Mouse (Mus musculus) forebrain, embryonic 14.5 days (tissue): ENCODE measurements at regions not wholly inside any gene's neighbourhood (a gene's known extent, or its start where the extent isn't known, plus 50 kb on each side); places are given as distances from the start of the nearest gene placed in this dataset.

ENCODE experiments used
- ATAC-seq: fragments of 200-750 bp; cut with Nextera tagmentation; 2 replicates; pipeline ENCODE4 v1.8.0; 2017; ENCODE audit warnings: mild to moderate bottlenecking, moderate library complexity
- DNase-seq: peaks from one replicate; pipeline ENCODE4 v3.0.0-alpha.2; 2015; ENCODE audit warnings: low spot score
- H3K27ac ChIP-seq: fragments of 300-500 bp; sonication (generic); 2 replicates; pipeline ENCODE4 v1.5.1; 2014; ENCODE audit warnings: low read depth, mild to moderate bottlenecking, control low read depth, low read length, moderate library complexity
- H3K27me3 ChIP-seq: fragments of 300-500 bp; sonication (generic); replicated peaks from 2 replicates; pipeline ENCODE4 v1.6.1; 2014; ENCODE audit warnings: low read length, control low read depth, mixed read lengths; ENCODE audit not compliant: control insufficient read depth, insufficient read depth
- H3K36me3 ChIP-seq: fragments of 300-500 bp; sonication (generic); 2 replicates; pipeline ENCODE4 v1.6.1; 2014; ENCODE audit warnings: low read length, control low read depth; ENCODE audit not compliant: control insufficient read depth, insufficient read depth
- H3K4me1 ChIP-seq: fragments of 300-500 bp; sonication (generic); 2 replicates; pipeline ENCODE4 v1.6.1; 2014; ENCODE audit warnings: antibody characterized with exemption, low read length, control low read depth; ENCODE audit not compliant: control insufficient read depth, insufficient read depth
- H3K4me2 ChIP-seq: fragments of 300-500 bp; sonication (generic); 2 replicates; pipeline ENCODE4 v1.6.1; 2014; ENCODE audit warnings: mild to moderate bottlenecking, control low read depth, low read length
- H3K4me3 ChIP-seq: fragments of 300-500 bp; sonication (generic); 2 replicates; pipeline ENCODE4 v1.5.1; 2014; ENCODE audit warnings: low read depth, low read length, control low read depth
- H3K9ac ChIP-seq: fragments of 300-500 bp; sonication (generic); 2 replicates; pipeline ENCODE4 v1.6.1; 2014; ENCODE audit warnings: mild to moderate bottlenecking, low read length, control low read depth, moderate library complexity
- H3K9me3 ChIP-seq: fragments of 300-500 bp; sonication (generic); replicated peaks from 2 replicates; pipeline ENCODE4 v1.6.1; 2016; ENCODE audit warnings: low read length, control low read depth, mixed read lengths; ENCODE audit not compliant: control insufficient read depth
- WGBS: fragments of 180-500 bp; shearing (Covaris S2); extraction: QIAGEN DNeasy Blood & Tissue Kit; methylation state at CpG from one replicate; pipeline ENCODE4 v1.1.7; 2014; 5-methylcytosine and 5-hydroxymethylcytosine counted together

DNA sequence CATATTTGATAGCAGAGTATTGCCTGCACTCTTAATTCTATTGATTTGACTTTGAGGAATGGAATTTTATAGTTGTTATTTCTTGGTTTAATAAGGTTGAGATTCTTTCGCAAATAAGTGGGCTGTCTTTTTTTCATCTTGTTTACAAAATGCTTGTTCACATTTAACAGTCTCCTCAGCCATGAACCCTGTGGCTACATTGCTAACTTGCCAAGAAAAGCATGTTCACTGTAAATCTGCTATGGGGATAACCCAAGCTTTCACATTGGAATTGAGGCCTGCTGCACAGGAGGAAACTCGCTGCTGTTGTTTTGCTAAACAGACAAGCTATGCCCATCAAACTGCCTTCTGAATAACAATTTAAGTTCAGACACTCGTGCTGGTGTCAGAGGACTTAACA lies 564.6 kb upstream of the Fam92a start:
- H3K36me3 ChIP-seq = no peaks in the 10 kb centered on the region
- DNase-seq (no peak), ATAC-seq (no peak)
- no peaks in the 10 kb centered on the region for H3K9me3 ChIP-seq
- 79% methylated on average over 3 of the region's 3 CpGs for WGBS
- no peak overlapping the region for H3K27ac ChIP-seq
- H3K4me1 ChIP-seq = no peaks in the 10 kb centered on the region
- no peak overlapping the region for H3K9ac ChIP-seq
- no peak overlapping the region for H3K4me3 ChIP-seq
- H3K27me3 ChIP-seq = no peaks in the 10 kb centered on the region
- H3K4me2 ChIP-seq = no peak overlapping the region

DNA sequence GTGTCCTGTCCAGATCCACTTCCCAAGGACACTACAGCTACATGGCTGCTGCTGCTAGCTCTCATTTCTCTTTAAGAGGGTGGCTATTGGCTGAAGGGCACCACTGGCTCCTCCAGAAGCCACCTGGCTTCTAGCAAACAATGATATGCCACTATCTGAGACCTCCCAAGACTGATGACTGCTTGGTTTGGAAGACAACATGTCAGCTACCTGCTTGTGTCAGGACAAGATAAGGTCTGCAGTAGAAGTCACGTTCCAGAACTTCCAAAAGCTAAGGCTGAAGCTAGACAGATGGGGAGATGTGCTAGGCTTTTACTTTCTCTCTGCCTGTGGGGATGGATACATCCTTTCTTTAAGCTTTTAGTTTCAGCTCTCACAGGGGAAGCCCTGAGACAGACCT lies 528.4 kb upstream of the Fam92a start:
- no peak for DNase-seq
- H3K27ac ChIP-seq = no peak overlapping the region
- no peak overlapping the region for H3K9ac ChIP-seq
- no peaks in the 10 kb centered on the region for H3K36me3 ChIP-seq
- no peaks in the 10 kb centered on the region for H3K27me3 ChIP-seq
- H3K4me2 ChIP-seq = no peak overlapping the region
- WGBS = 91% methylated on average over 1 of the region's 1 CpGs
- no peaks in the 10 kb centered on the region for H3K9me3 ChIP-seq
- H3K4me1 ChIP-seq = no peaks in the 10 kb centered on the region
- H3K4me3 ChIP-seq = no peak overlapping the region
- no peak for ATAC-seq

DNA sequence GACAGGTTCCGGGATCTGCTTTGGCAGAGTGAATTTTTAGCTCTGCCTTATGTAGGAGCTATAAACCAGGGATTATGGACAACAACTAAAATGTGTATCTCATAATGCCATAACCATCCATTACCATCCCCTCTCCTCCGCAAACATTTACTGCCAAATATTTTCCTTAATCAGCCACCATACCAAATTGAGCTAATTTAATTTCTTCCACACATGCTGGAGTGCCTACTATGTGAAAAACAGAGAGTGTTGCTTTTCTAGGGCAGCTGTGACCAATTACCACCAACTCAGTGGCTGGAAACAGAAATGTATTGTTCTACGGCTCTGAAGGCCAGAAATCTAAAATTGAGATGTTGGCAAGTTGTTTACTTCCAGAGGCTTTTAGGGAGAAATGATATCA lies 506.0 kb upstream of the Fam92a start:
- Histone ChIP-seq H3K4me1 (no peaks in the 10 kb centered on the region), H3K9me3 (no peaks in the 10 kb centered on the region), H3K4me2 (no peak overlapping the region), H3K9ac (no peak overlapping the region), H3K36me3 (no peaks in the 10 kb centered on the region), H3K27ac (no peak overlapping the region), H3K27me3 (no peaks in the 10 kb centered on the region), H3K4me3 (no peak overlapping the region)
- 81% methylated on average over 3 of the region's 3 CpGs for WGBS
- DNase-seq (no peak), ATAC-seq (no peak)

DNA sequence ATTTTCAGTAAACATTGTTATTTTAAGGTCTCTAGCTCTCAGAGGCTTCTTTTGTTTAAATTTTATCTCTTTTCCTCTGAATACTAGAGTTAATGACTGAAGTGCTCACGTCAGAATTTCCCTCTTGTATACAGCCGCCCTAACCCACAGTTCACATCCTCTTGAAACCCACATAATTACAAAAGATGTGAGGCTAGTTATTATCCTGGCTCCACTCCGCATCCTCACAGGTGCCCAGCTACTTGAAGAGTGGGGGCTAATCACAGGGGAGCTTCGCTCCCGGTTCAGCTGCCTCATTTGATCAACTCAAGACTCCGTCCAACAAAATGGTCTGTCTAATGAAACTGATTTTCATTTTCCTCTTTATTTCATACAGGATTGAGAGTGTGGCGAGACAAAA lies 499.6 kb upstream of the Fam92a start:
- DNase-seq = peak; percentile 45
- no peaks in the 10 kb centered on the region for H3K36me3 ChIP-seq
- no peak overlapping the region for H3K27ac ChIP-seq
- no peaks in the 10 kb centered on the region for H3K9me3 ChIP-seq
- no peak overlapping the region for H3K9ac ChIP-seq
- no peaks in the 10 kb centered on the region for H3K4me1 ChIP-seq
- WGBS = 60% methylated on average over 7 of the region's 7 CpGs
- H3K4me2 ChIP-seq = no peak overlapping the region
- no peak overlapping the region for H3K4me3 ChIP-seq
- H3K27me3 ChIP-seq = no peaks in the 10 kb centered on the region
- peak; percentile 90 for ATAC-seq

DNA sequence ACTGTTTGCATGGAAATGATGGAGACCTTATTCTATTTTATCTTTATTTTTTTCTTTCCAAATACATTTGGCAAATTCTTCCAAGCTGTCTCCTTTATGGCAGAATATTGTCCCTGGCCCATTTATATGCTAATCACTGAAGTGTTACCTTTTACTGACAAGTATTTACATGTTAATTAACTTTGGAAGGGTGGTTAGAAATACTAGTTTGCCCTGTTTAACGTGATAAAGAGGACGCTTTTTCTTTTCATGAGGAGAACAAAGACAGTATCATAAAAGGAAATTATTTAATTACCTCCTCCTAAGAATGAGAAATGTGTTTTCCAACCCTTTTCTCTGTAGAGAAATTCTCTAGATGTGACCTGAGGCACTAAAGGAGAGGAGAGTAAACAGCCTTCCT lies 491.4 kb upstream of the Fam92a start:
- H3K9me3 ChIP-seq = no peaks in the 10 kb centered on the region
- H3K4me2 ChIP-seq = no peak overlapping the region
- 0 out of 2 replicates have a peak, but pooled peaks cover 2% of the 10 kb centered on the region for H3K4me1 ChIP-seq
- no peak overlapping the region for H3K4me3 ChIP-seq
- no peak overlapping the region for H3K27ac ChIP-seq
- peak; percentile 33 for DNase-seq
- H3K27me3 ChIP-seq = no peaks in the 10 kb centered on the region
- no peak overlapping the region for H3K9ac ChIP-seq
- 0% methylated on average over 2 of the region's 2 CpGs for WGBS
- ATAC-seq = 0 out of 2 replicates have a peak, but pooled peaks have one; percentile 34
- H3K36me3 ChIP-seq = no peaks in the 10 kb centered on the region

DNA sequence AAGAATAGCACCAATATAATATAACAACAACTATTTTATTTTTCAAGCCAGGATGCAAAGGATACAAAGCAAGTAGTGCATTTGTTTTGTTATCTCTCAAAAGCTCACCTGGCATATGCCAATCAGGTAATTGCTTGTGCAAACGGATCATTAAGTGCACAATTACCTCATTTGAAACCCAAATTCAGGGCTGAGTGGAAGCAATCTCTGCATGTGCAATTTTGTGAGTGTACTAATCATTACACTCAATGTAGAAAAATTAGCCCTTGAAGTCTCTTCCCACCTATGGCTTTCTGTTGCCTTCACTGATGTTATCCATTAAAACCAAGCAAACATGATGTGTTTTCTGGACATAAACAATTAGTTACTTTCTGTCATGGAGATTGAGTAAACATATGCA lies 490.9 kb upstream of the Fam92a start:
- DNase-seq = peak; percentile 30
- H3K4me2 ChIP-seq = no peak overlapping the region

DNA sequence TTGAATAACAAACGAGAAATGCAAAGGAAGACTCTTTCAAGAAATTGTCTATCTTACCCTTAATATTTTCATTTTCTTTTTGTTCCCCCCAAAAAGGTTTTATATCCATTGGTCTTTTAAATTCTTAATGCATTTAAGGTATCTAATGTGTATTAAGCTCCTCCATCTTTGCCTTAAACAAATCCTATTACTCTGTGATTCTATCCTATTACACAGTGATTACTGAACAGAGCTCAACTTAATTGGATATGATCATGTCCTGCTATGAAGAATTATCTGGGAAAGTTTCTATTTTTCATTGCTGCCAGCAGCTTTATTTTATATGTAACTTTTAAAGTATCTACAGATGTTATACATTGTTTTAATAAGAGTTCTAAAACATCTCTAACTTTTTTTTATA lies 487.3 kb upstream of the Fam92a start:
- no peak overlapping the region for H3K27ac ChIP-seq
- 33% methylated on average over 1 of the region's 1 CpGs for WGBS

More for the DNA sequence above, 490.9 kb upstream of the Fam92a start:
- Histone ChIP-seq H3K4me3 (no peak overlapping the region), H3K9me3 (no peaks in the 10 kb centered on the region), H3K4me1 (0 out of 2 replicates have a peak, but pooled peaks cover 2% of the 10 kb centered on the region), H3K36me3 (no peaks in the 10 kb centered on the region), H3K27me3 (no peaks in the 10 kb centered on the region), H3K27ac (no peak overlapping the region), H3K9ac (no peak overlapping the region)
- peak; percentile 29; the same call in 1 of the 2 replicates for ATAC-seq
- 12% methylated on average over 1 of the region's 1 CpGs for whole genome bisulfite sequencing

DNA sequence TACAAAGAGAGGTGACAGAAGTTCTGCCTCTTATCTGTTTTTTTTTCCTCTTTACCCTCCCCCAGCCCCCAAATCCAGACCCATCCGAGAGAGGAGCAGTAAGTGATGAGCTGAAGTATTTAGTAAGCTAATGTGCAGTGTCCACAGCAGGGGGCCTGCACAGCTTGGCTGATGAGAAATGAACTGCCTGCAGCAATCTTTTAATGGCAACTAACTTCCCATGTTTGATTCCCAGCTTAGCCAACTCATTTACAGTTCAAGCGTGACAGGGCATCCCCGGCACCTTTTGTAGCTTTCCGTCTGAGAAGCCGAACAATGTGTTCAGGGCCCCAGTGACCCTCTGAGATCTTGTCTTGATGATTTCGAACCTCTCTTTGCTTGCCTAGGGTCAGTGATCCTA lies 486.8 kb upstream of the Fam92a start:
- Histone ChIP-seq H3K4me1 (peaks cover 6% of the 10 kb centered on the region), H3K27me3 (no peaks in the 10 kb centered on the region), H3K36me3 (no peaks in the 10 kb centered on the region), H3K4me2 (no peak overlapping the region), H3K9me3 (no peaks in the 10 kb centered on the region), H3K9ac (no peak overlapping the region), H3K4me3 (no peak overlapping the region), H3K27ac (no peak overlapping the region)
- DNase-seq (peak; percentile 39), ATAC-seq (no peak)
- 7% methylated on average over 6 of the region's 6 CpGs for WGBS

More for the DNA sequence above, 487.3 kb upstream of the Fam92a start:
- ATAC-seq (no peak), DNase-seq (no peak)
- Histone ChIP-seq H3K4me3 (no peak overlapping the region), H3K4me1 (peaks cover 6% of the 10 kb centered on the region), H3K9me3 (no peaks in the 10 kb centered on the region), H3K9ac (no peak overlapping the region), H3K27me3 (no peaks in the 10 kb centered on the region), H3K36me3 (no peaks in the 10 kb centered on the region), H3K4me2 (no peak overlapping the region)

DNA sequence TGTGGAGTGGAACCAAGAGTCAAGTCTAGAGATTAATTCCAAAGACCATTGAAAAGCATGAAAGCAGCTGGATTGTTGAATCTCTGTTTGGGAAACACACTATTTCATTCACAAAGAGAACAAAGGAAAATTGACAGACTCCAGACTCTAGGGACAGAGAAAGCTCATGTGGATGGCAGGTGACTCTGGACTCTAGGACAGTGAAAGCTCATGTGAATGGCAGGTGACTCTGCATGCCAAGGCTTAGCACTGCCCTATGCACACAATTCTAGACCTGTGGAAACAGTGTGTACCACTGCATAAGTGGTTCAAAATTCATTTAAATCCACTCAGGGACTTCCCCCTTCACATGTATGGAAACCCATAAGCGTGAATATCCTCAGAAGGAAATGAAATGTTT lies 486.0 kb upstream of the Fam92a start:
- ATAC-seq (no peak), DNase-seq (no peak)
- Histone ChIP-seq H3K36me3 (no peaks in the 10 kb centered on the region), H3K9me3 (no peaks in the 10 kb centered on the region), H3K4me3 (no peak overlapping the region), H3K9ac (no peak overlapping the region), H3K4me2 (no peak overlapping the region), H3K4me1 (peaks cover 4% of the 10 kb centered on the region), H3K27me3 (no peaks in the 10 kb centered on the region), H3K27ac (no peak overlapping the region)
- WGBS = 94% methylated on average over 1 of the region's 1 CpGs
